Comparison of ENCODE assay signal across 9 mouse cellular contexts in genomic region chr16:35869126-35869525, GRCm38 (mm10). TPM values are rescaled to one million over a fixed set of nuclear protein-coding genes. Genes with fewer than 3 reads are reported as not detected.
A peak's percentile ranks its signal among the peaks of the same experiment; 100 is the strongest.
DNase-seq lines count a peak whose midpoint lies in the region; ATAC-seq and TF ChIP-seq lines count a peak whose summit lies in the region.
"Had no signal": no experiment of that assay in that cellular context is flagged by ENCODE, and none has a peak within 500 bp of the region (broad histone marks: within the 10 kb centered on the region; RNA-seq: fewer than 3 reads in every experiment).

No protein-coding gene starts in this region.

- peaks cover 9% of the 10 kb centered on the region; the same call in 1 of the 2 replicates for H3K4me1 ChIP-seq in forebrain, embryonic 16.5 days (replicated peaks; ENCODE audit: control insufficient read depth, insufficient read depth, low read length)

- no peak overlapping the region for H3K4me3 ChIP-seq in layer of hippocampus, adult 2 months
- no peak overlapping the region for H3K4me3 ChIP-seq in myocyte
- no peak overlapping the region for H3K4me3 ChIP-seq in forebrain, embryonic 16.5 days (replicated peaks; ENCODE audit: low read length)
- H3K4me3 ChIP-seq: limb, embryonic 13.5 days had no signal

- H3K27me3 ChIP-seq in myocyte (ENCODE audit: control insufficient read depth, insufficient read depth, insufficient read length): no peaks in the 10 kb centered on the region
- H3K27me3 ChIP-seq in forebrain, embryonic 16.5 days (replicated peaks; ENCODE audit: control insufficient read depth, insufficient read depth, low read length): peaks cover 6% of the 10 kb centered on the region; the same call in 1 of the 2 replicates

- no peak for TF ChIP-seq POLR2A in myocyte (IDR thresholded peaks at IDR 0.05; ENCODE audit: insufficient read length, low read depth)

- no peaks in the 10 kb centered on the region for H3K79me2 ChIP-seq in myocyte (ENCODE audit: control insufficient read depth, insufficient read depth)

- 33% methylated on average over 3 of the region's 3 CpGs for WGBS in forebrain, embryonic 16.5 days

- H3K4me2 ChIP-seq in myocyte (ENCODE audit: low read depth): peak overlapping the region; percentile 41
- H3K4me2 ChIP-seq in forebrain, embryonic 16.5 days (ENCODE audit: low read length): no peak overlapping the region
- H3K4me2 ChIP-seq: limb, embryonic 13.5 days had no signal

- DNase-seq in layer of hippocampus, adult 2 months (ENCODE audit: low spot score in 2 of 2): no peak
- DNase-seq in layer of hippocampus, postnatal 25 days (ENCODE audit: extremely low spot score in 1 of 2, low spot score in 1 of 2): no peak
- peak; percentile 73 for DNase-seq in heart, adult 8-10 months (ENCODE audit: low spot score)
- peak; percentile 43 for DNase-seq in kidney, postnatal 10 days
- no peak for DNase-seq in urinary bladder, postnatal 10 days (ENCODE audit: low spot score)

- no peaks in the 10 kb centered on the region for H3K9me3 ChIP-seq in forebrain, embryonic 16.5 days (ENCODE audit: control insufficient read depth, low read length)
- H3K9me3 ChIP-seq: limb, embryonic 13.5 days had no signal

- H3K36me3 ChIP-seq in myocyte (ENCODE audit: control insufficient read depth, insufficient read depth): no peaks in the 10 kb centered on the region
- H3K36me3 ChIP-seq in forebrain, embryonic 16.5 days (ENCODE audit: control insufficient read depth, insufficient read depth): no peaks in the 10 kb centered on the region
- H3K36me3 ChIP-seq: limb, embryonic 13.5 days had no signal

- H3ac ChIP-seq in myocyte (ENCODE audit: control insufficient read depth, insufficient read length): no peak overlapping the region

- no peak for ATAC-seq in forebrain, embryonic 16.5 days
- no peak for ATAC-seq in erythroid progenitor cell, adult 5-6 weeks (replicated peaks; ENCODE audit: low FRiP score, poor library complexity, severe bottlenecking)

- H3K9ac ChIP-seq in forebrain, embryonic 16.5 days (replicated peaks; ENCODE audit: low read depth, low read length): no peak overlapping the region
- H3K9ac ChIP-seq: limb, embryonic 13.5 days had no signal

- 0 out of 2 replicates have a peak overlapping the region, but pooled peaks have one; percentile 14 for H3K27ac ChIP-seq in layer of hippocampus, adult 2 months
- H3K27ac ChIP-seq in forebrain, embryonic 16.5 days (ENCODE audit: low read length): no peak overlapping the region
- H3K27ac ChIP-seq: limb, embryonic 13.5 days had no signal

- peak; percentile 49 for TF ChIP-seq CTCF in layer of hippocampus, adult 2 months (conservative IDR thresholded peaks at IDR 0.05)

TF ChIP-seq in myocyte, 11 proteins besides CTCF, POLR2A, EP300 and RAD21:
- TF ChIP-seq USF1 (IDR thresholded peaks at IDR 0.05; ENCODE audit: low read depth): no peak
TF ChIP-seq in myocyte: peak in this region for 0.

RNA-seq across cellular contexts. Expression of gene Parp14, which starts 2.2 kb away (rescaled TPM):
- 1 to 10 TPM; 1.2 to 1.4 TPM for total RNA-seq in layer of hippocampus, adult 2 months (2021)
- 1 to 10 TPM; 1.1 to 1.5 TPM for total RNA-seq in layer of hippocampus, postnatal 25 days (2021)
- 10 to 100 TPM in 2 of 4 experiments, 1 to 10 TPM in 2; 8.3 to 12.5 (median 10.3) TPM for total RNA-seq in heart, adult 8-10 months (2022)
- 0.23 TPM for polyA plus RNA-seq in myocyte (2012; fragmentation: generic; extraction: Trizol)
- 0.13 and 0.20 TPM in 2 replicates for polyA plus RNA-seq in forebrain, embryonic 16.5 days (2015; fragmentation: Nextera tagmentation; extraction: Ambion mirVana)
- total RNA-seq in erythroid progenitor cell, adult 5-6 weeks (2015; ENCODE audit: low replicate concordance): 14.8 and 28.5 TPM in 2 replicates
- 31.6 and 33.5 TPM in 2 replicates for total RNA-seq in erythroid progenitor cell, adult 5-6 weeks (2017; ENCODE audit: low replicate concordance)

Comparison
In these comparisons a context has a peak if more than half of its experiments do, and no peak if none do; other contexts are left out.
1. DNase-seq: peak in heart, adult 8-10 months (single experiment) and kidney, postnatal 10 days (single experiment); none in layer of hippocampus, adult 2 months (0 of 2), layer of hippocampus, postnatal 25 days (0 of 2) and urinary bladder, postnatal 10 days (single experiment).